Mouse (Mus musculus): ENCODE measurements around the gene Rpl4. TPM values are rescaled to one million over a fixed set of nuclear protein-coding genes. Genes with fewer than 3 reads are reported as not detected.

The Rpl4 gene
- total RNA-seq, 2 experiments from 2014 or later, result 513 to 558 TPM

Small RNA genes within 50 kb of the gene (microRNA-seq; reads per million reads assigned to microRNA genes)
- 0 reads per million in 2 experiments for gene Gm24106

Other genes with a start within 250 kb of the Rpl4 start
- gene Smad6, start 151.3 kb upstream of the Rpl4 start, total RNA-seq (2021), result 1 to 10 TPM; 2.6 to 2.9 TPM
- not detected for gene Lctl, start 56.2 kb upstream of the Rpl4 start, total RNA-seq (2021)
- 1 to 10 TPM; 4.8 to 6.2 TPM for gene Zwilch, start 271 bp upstream of the Rpl4 start, total RNA-seq (2021)
- 10 to 100 TPM; 14.6 to 19.3 TPM for gene Snapc5, start 5.9 kb downstream of the Rpl4 start, total RNA-seq (2021)
- 1 to 10 TPM; 3.2 to 4.3 TPM for gene Uchl4, start 61.8 kb downstream of the Rpl4 start, total RNA-seq (2021)
- gene Map2k1, start 80.3 kb downstream of the Rpl4 start, total RNA-seq (2021), result 100 to 1,000 TPM; 192 to 203 TPM
- gene Tipin, start 108.2 kb downstream of the Rpl4 start, total RNA-seq (2021), result 10 to 100 TPM; 17.7 to 18.2 TPM
- gene Dis3l, start 167.9 kb downstream of the Rpl4 start, total RNA-seq (2021), result 10 to 100 TPM; 24.4 to 26.0 TPM
- 10 to 100 TPM; 16.1 to 16.3 TPM for gene Megf11, start 212.3 kb downstream of the Rpl4 start, total RNA-seq (2021)